Mouse (Mus musculus): ENCODE measurements around the gene Tfdp1.

The Tfdp1 gene

GRCm38 (mm10) chr8:13427351-13427750 lies 88.8 kb downstream of the Tfdp1 start:
- DNase-seq = no peak

Measured in kidney, adult 18-20 months (tissue).